Mouse (Mus musculus) MEL (cell line): ENCODE measurements at regions not wholly inside any gene's neighbourhood (a gene's known extent, or its start where the extent isn't known, plus 50 kb on each side); places are given as distances from the start of the nearest gene placed in this dataset.

Experiments used
- DNase-seq: peaks from one replicate; pipeline ENCODE4 v3.0.0; 2011; ENCODE audit warnings: low read depth, low spot score
- H3K27ac ChIP-seq: 2 replicates; pipeline ENCODE4 v1.5.1; 2012; ENCODE audit warnings: low read depth, mild to moderate bottlenecking, control low read depth, low read length, moderate library complexity; ENCODE audit not compliant: control insufficient read depth
- H3K27me3 ChIP-seq, 2 experiments: fragments of 150-350 bp in 1 of 2; sonication (generic) in 1 of 2; 2 replicates each; pipeline ENCODE4 v1.6.1; 2012; ENCODE audit warnings: low read length in 2 of 2, mild to moderate bottlenecking in 2 of 2, improper control_type of control experiment in 1 of 2, moderate library complexity in 1 of 2; ENCODE audit not compliant: insufficient read depth in 2 of 2, control insufficient read depth in 1 of 2
- H3K36me3 ChIP-seq, 2 experiments: 2 replicates each; pipeline ENCODE4 v1.6.1; 2012 to 2014; ENCODE audit warnings: low read length in 2 of 2, improper control_type of control experiment in 1 of 2, inconsistent platforms in 1 of 2, mild to moderate bottlenecking in 1 of 2; ENCODE audit not compliant: insufficient read depth in 2 of 2, control insufficient read depth in 1 of 2
- H3K4me1 ChIP-seq, 2 experiments: fragments of 150-350 bp in 1 of 2; sonication (generic) in 1 of 2; 2 replicates each; pipeline ENCODE4 v1.6.1; 2012; ENCODE audit warnings: low read length in 2 of 2, improper control_type of control experiment in 1 of 2, mild to moderate bottlenecking in 1 of 2; ENCODE audit not compliant: insufficient read depth in 2 of 2, control insufficient read depth in 1 of 2
- H3K4me3 ChIP-seq, 2 experiments: fragments of 150-350 bp in 1 of 2; sonication (generic) in 1 of 2; 2 replicates each; pipeline ENCODE4 v1.5.1; 2012; ENCODE audit warnings: low read depth in 2 of 2, low read length in 2 of 2, mild to moderate bottlenecking in 2 of 2, moderate library complexity in 2 of 2, control low read depth in 1 of 2, improper control_type of control experiment in 1 of 2; ENCODE audit not compliant: control insufficient read depth in 1 of 2, insufficient read depth in 1 of 2
- H3K79me2 ChIP-seq: 2 replicates; pipeline ENCODE4 v1.6.1; 2012; ENCODE audit warnings: mild to moderate bottlenecking, low read length, moderate library complexity; ENCODE audit not compliant: control insufficient read depth, poor library complexity, insufficient read depth
- H3K9ac ChIP-seq: 2 replicates; pipeline ENCODE4 v1.6.1; 2012; ENCODE audit warnings: low read depth, mild to moderate bottlenecking, control low read depth, low read length, moderate library complexity; ENCODE audit not compliant: control insufficient read depth, poor library complexity, severe bottlenecking
- H3K9me3 ChIP-seq: fragments of 150-350 bp; sonication (generic); replicated peaks from 2 replicates; pipeline ENCODE4 v1.6.1; 2012; ENCODE audit warnings: mild to moderate bottlenecking, low read length, improper control_type of control experiment, moderate library complexity; ENCODE audit not compliant: insufficient read depth
- CHD2 ChIP-seq: IDR thresholded peaks from 2 replicates; pipeline ENCODE4 v1.6.1; 2011; ENCODE audit warnings: low read length, improper control_type of control experiment
- E2F4 ChIP-seq: IDR thresholded peaks from 2 replicates; pipeline ENCODE4 v1.6.1; 2011; ENCODE audit warnings: low read depth, low read length, improper control_type of control experiment, borderline replicate concordance
- ELF1 ChIP-seq: IDR thresholded peaks from 2 replicates; pipeline ENCODE4 v1.6.1; 2014; ENCODE audit warnings: low read depth, mild to moderate bottlenecking, inconsistent platforms, low read length, improper control_type of control experiment, moderate library complexity
- EP300 ChIP-seq, 2 experiments: IDR thresholded peaks; 2 replicates each; pipeline ENCODE4 v1.6.1; 2011; ENCODE audit warnings: improper control_type of control experiment in 2 of 2, low read length in 2 of 2, low read depth in 1 of 2, mild to moderate bottlenecking in 1 of 2
- ETS1 ChIP-seq: IDR thresholded peaks from 2 replicates; pipeline ENCODE4 v1.6.1; 2012; ENCODE audit warnings: low read depth, mild to moderate bottlenecking, inconsistent platforms, low read length, improper control_type of control experiment, moderate library complexity
- GATA1 ChIP-seq: IDR thresholded peaks from 2 replicates; pipeline ENCODE4 v1.6.1; 2011; ENCODE audit warnings: low read depth, low read length, improper control_type of control experiment
- HCFC1 ChIP-seq: IDR thresholded peaks from 2 replicates; pipeline ENCODE4 v1.6.1; 2012; ENCODE audit warnings: low read depth, mild to moderate bottlenecking, inconsistent platforms, low read length, improper control_type of control experiment, moderate library complexity
- KAT2A ChIP-seq: conservative IDR thresholded peaks from 2 replicates; pipeline ENCODE4 v1.6.1; 2012; ENCODE audit warnings: low read depth, low read length, improper control_type of control experiment, inconsistent platforms
- MEF2A ChIP-seq: IDR thresholded peaks from 2 replicates; pipeline ENCODE4 v1.6.1; 2014; ENCODE audit warnings: low read depth, mild to moderate bottlenecking, inconsistent platforms, low read length, improper control_type of control experiment; ENCODE audit not compliant: poor library complexity, insufficient replicate concordance, severe bottlenecking; ENCODE audit errors: extremely low read depth
- MXI1 ChIP-seq: IDR thresholded peaks from 2 replicates; pipeline ENCODE4 v1.6.1; 2011; ENCODE audit warnings: mild to moderate bottlenecking, low read depth, low read length, improper control_type of control experiment
- MYB ChIP-seq: IDR thresholded peaks from 2 replicates; pipeline ENCODE4 v1.6.1; 2011; ENCODE audit warnings: mild to moderate bottlenecking, low read depth, low read length, improper control_type of control experiment
- NRF1 ChIP-seq: IDR thresholded peaks from 2 replicates; pipeline ENCODE4 v1.6.1; 2014; ENCODE audit warnings: low read depth, mild to moderate bottlenecking, inconsistent platforms, low read length, improper control_type of control experiment, moderate library complexity; ENCODE audit not compliant: poor library complexity, insufficient read depth, severe bottlenecking
- POLR2A ChIP-seq, 2 experiments: IDR thresholded peaks; 2 replicates each; pipeline ENCODE4 v1.6.1; 2011 to 2012; ENCODE audit warnings: low read length in 2 of 2, mild to moderate bottlenecking in 2 of 2, control low read depth in 1 of 2, improper control_type of control experiment in 1 of 2, low read depth in 1 of 2, moderate library complexity in 1 of 2; ENCODE audit not compliant: control insufficient read depth in 1 of 2, insufficient read depth in 1 of 2, poor library complexity in 1 of 2
- POLR2AphosphoS2 ChIP-seq: IDR thresholded peaks from 2 replicates; pipeline ENCODE4 v1.6.1; 2011; ENCODE audit warnings: low read length, improper control_type of control experiment
- POLR2AphosphoS5 ChIP-seq: IDR thresholded peaks from 2 replicates; pipeline ENCODE4 v1.6.1; 2012; ENCODE audit warnings: low read depth, borderline replicate concordance, mild to moderate bottlenecking, inconsistent platforms, low read length, moderate library complexity, mixed read lengths
- RAD21 ChIP-seq: IDR thresholded peaks from 2 replicates; pipeline ENCODE4 v1.6.1; 2011; ENCODE audit warnings: mild to moderate bottlenecking, low read depth, low read length, improper control_type of control experiment
- TAL1 ChIP-seq: IDR thresholded peaks from 2 replicates; pipeline ENCODE4 v1.6.1; 2012; ENCODE audit warnings: mild to moderate bottlenecking, inconsistent platforms, low read length, moderate library complexity, mixed read lengths
- UBTF ChIP-seq: IDR thresholded peaks from 2 replicates; pipeline ENCODE4 v1.6.1; 2012; ENCODE audit warnings: low read depth, mild to moderate bottlenecking, inconsistent platforms, low read length, improper control_type of control experiment, moderate library complexity, borderline replicate concordance; ENCODE audit not compliant: insufficient read depth
- USF1 ChIP-seq: IDR thresholded peaks from 2 replicates; pipeline ENCODE4 v1.6.1; 2014; ENCODE audit warnings: low read depth, mild to moderate bottlenecking, inconsistent platforms, low read length, improper control_type of control experiment, moderate library complexity
- ZC3H11A ChIP-seq: IDR thresholded peaks from 2 replicates; pipeline ENCODE4 v1.6.1; 2012; ENCODE audit warnings: low read depth, mild to moderate bottlenecking, inconsistent platforms, low read length, improper control_type of control experiment
- ZMIZ1 ChIP-seq: IDR thresholded peaks from 2 replicates; pipeline ENCODE4 v1.6.1; 2012; ENCODE audit warnings: low read depth, mild to moderate bottlenecking, inconsistent platforms, low read length, improper control_type of control experiment, moderate library complexity
- ZNF384 ChIP-seq: IDR thresholded peaks from 2 replicates; pipeline ENCODE4 v1.6.1; 2012; ENCODE audit warnings: low read depth, mild to moderate bottlenecking, inconsistent platforms, low read length, improper control_type of control experiment

- Histone ChIP-seq H3K9ac (no peak overlapping the region), H3K36me3 (no peaks in the 10 kb centered on the region), H3K4me3 (no peak overlapping the region), H3K27ac (no peak overlapping the region), H3K4me1 (no peaks in the 10 kb centered on the region; a peak in 1 of 4 replicates), H3K9me3 (no peaks in the 10 kb centered on the region), H3K27me3 (no peaks in the 10 kb centered on the region), H3K79me2 (no peaks in the 10 kb centered on the region)
- TF ChIP-seq EP300 (IDR thresholded peaks at IDR 0.05; ENCODE audit: low read depth in 1 of 2, low read length in 2 of 2) (no peak), MXI1 (no peak), MYB (no peak), KAT2A (no peak), HCFC1 (no peak), E2F4 (no peak), POLR2AphosphoS5 (no peak), CHD2 (no peak), POLR2A (IDR thresholded peaks at IDR 0.05; ENCODE audit: control insufficient read depth in 1 of 2, insufficient read depth in 1 of 2, low read depth in 1 of 2, low read length in 2 of 2, poor library complexity in 1 of 2) (no peak), UBTF (no peak), ELF1 (no peak), POLR2AphosphoS2 (no peak), MEF2A (no peak), TAL1 (no peak), ZMIZ1 (no peak)
- DNase-seq: no peak
Observed at GRCm38 (mm10) chr3:149196477-149197185, 206.3 kb upstream of the Adgrl2 start.

DNA sequence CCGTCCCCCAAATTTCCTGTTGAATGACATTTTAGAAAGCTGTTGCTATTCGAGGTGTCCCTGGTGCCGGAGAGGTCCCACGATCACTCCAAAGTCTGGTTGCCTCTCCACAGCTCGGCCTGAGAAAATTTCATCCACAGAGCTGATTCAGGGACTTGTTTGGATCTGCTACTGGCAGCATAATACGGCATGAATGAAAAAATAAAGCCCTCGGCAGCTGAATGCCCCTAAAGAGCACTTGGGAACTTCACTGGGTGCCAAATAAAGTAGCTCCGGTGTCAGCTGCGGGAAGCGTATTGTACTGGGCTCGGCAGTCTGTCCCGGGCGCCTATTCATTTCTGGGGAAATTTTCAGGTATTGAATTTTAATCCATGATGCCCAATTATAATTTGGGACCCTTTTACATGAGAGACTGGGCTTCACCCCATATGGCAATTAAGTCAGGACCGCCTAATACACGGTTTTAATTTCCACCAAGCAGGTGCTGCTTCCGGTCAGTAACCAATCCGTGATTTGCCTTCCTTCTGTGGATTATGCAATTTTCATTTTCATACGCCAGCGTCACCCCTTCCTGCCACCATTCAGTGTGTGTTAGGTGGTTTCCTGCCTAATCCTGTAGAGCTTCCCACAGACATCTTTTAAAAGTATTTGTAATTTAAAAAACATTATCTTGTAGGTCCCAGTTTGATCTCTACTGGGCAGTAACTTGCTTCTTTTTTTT lies 200.7 kb upstream of the Adgrl2 start:
- H3K9ac ChIP-seq: no peak overlapping the region
- H3K9me3 ChIP-seq: no peaks in the 10 kb centered on the region
- H3K27ac ChIP-seq: no peak overlapping the region
- no peaks in the 10 kb centered on the region; a peak in 1 of 4 replicates for H3K4me1 ChIP-seq
- no peak for TF ChIP-seq MEF2A
- no peak for TF ChIP-seq MYB
- no peak for TF ChIP-seq CHD2
- TF ChIP-seq ZNF384: no peak
- TF ChIP-seq HCFC1: no peak
- TF ChIP-seq E2F4: no peak
- TF ChIP-seq USF1: no peak
- no peak for TF ChIP-seq NRF1
- no peak for TF ChIP-seq ELF1
- TF ChIP-seq ZC3H11A: no peak
- TF ChIP-seq UBTF: no peak
- TF ChIP-seq ETS1: no peak
- TF ChIP-seq GATA1: no peak
- TF ChIP-seq RAD21: no peak
- H3K4me3 ChIP-seq: no peak overlapping the region
- H3K36me3 ChIP-seq: no peaks in the 10 kb centered on the region
- no peak for DNase-seq
- H3K27me3 ChIP-seq: no peaks in the 10 kb centered on the region
- H3K79me2 ChIP-seq: no peaks in the 10 kb centered on the region
